22 mouse cellular contexts compared by ENCODE assay signal in the genomic region with DNA sequence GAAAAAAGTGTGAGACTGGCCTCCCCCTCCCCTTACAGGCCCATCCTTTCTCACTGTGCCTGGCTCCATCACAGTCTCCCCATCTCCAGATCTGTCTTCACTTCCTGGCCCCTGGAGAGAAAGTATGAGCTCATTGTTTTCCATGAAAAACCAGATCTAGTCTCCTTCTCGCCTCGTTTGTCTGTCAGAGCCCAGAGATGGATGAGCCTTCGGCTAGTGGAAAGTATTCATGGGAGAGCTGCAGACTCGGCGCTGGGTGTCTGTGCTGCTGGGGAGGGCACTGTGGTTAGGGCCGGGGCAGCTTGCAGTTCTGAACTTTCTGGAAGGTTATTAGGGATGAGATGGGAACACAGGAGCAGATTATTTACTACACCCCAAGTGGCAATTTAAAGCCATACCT.
DNase-seq lines count a peak whose midpoint lies in the region; ATAC-seq lines count a peak whose summit lies in the region.
"Had no signal": no experiment of that assay in that cellular context is flagged by ENCODE, and none has a peak within 500 bp of the region (broad histone marks: within the 10 kb centered on the region; RNA-seq: fewer than 3 reads in every experiment).

No protein-coding gene starts in this region.

- H3K4me1 ChIP-seq in hindbrain, embryonic 13.5 days (replicated peaks) = peaks cover 42% of the 10 kb centered on the region
- H3K4me1 ChIP-seq in neural tube, embryonic 12.5 days = peaks cover 10% of the 10 kb centered on the region
- H3K4me1 ChIP-seq: forebrain, embryonic 10.5 days; heart, embryonic 13.5 days; intestine, embryonic 15.5 days; limb, embryonic 10.5 days; megakaryocyte, embryonic 14.5 days had no signal

- ATAC-seq in hindbrain, embryonic 13.5 days (ENCODE audit: low FRiP score) = peak; percentile 30; the same call in 1 of the 2 replicates
- peak; percentile 53; the same call in 1 of the 2 replicates for ATAC-seq in neural tube, embryonic 12.5 days (ENCODE audit: low FRiP score, low read depth)
- no peak for ATAC-seq in monocyte, adult 5-6 weeks (replicated peaks; ENCODE audit: insufficient number of reproducible peaks, low FRiP score, low TSS enrichment, poor library complexity, severe bottlenecking)
- ATAC-seq: intestine, embryonic 15.5 days; liver, postnatal 0 days; midbrain, embryonic 16.5 days had no signal

- no peak overlapping the region for H3K9ac ChIP-seq in hindbrain, embryonic 13.5 days
- no peak overlapping the region for H3K9ac ChIP-seq in neural tube, embryonic 12.5 days
- H3K9ac ChIP-seq: heart, embryonic 13.5 days; intestine, embryonic 15.5 days; liver, postnatal 0 days had no signal

- H3K36me3 ChIP-seq in hindbrain, embryonic 13.5 days = no peaks in the 10 kb centered on the region
- H3K36me3 ChIP-seq in neural tube, embryonic 12.5 days = no peaks in the 10 kb centered on the region
- H3K36me3 ChIP-seq: forebrain, embryonic 10.5 days; heart, embryonic 13.5 days; intestine, embryonic 15.5 days; limb, embryonic 10.5 days had no signal

- no peaks in the 10 kb centered on the region for H3K9me3 ChIP-seq in hindbrain, embryonic 13.5 days
- no peaks in the 10 kb centered on the region for H3K9me3 ChIP-seq in neural tube, embryonic 12.5 days
- H3K9me3 ChIP-seq: heart, embryonic 13.5 days; intestine, embryonic 15.5 days; limb, embryonic 10.5 days had no signal

- no peaks in the 10 kb centered on the region for H3K27me3 ChIP-seq in hindbrain, embryonic 13.5 days
- H3K27me3 ChIP-seq in neural tube, embryonic 12.5 days (replicated peaks) = no peaks in the 10 kb centered on the region
- H3K27me3 ChIP-seq: heart, embryonic 13.5 days; intestine, embryonic 15.5 days; megakaryocyte, embryonic 14.5 days had no signal

- H3K4me2 ChIP-seq in hindbrain, embryonic 13.5 days = peak overlapping the region; percentile 23; the same call in 1 of the 2 replicates
- H3K4me2 ChIP-seq in neural tube, embryonic 12.5 days (replicated peaks) = no peak overlapping the region
- H3K4me2 ChIP-seq: heart, embryonic 13.5 days; intestine, embryonic 15.5 days had no signal

- intact Hi-C loops in heart, postnatal 36 days (cut with DNase I) = no loop called here

- 26% methylated on average over 6 of the region's 6 CpGs for WGBS in hindbrain, embryonic 13.5 days
- WGBS in neural tube, embryonic 12.5 days = 28% methylated on average over 6 of the region's 6 CpGs

- H3K4me3 ChIP-seq in hindbrain, embryonic 13.5 days = no peak overlapping the region
- no peak overlapping the region for H3K4me3 ChIP-seq in neural tube, embryonic 12.5 days
- H3K4me3 ChIP-seq: forebrain, embryonic 10.5 days; heart, embryonic 13.5 days; intestine, embryonic 15.5 days; limb, embryonic 10.5 days; megakaryocyte, embryonic 14.5 days had no signal

- peak; percentile 63 for DNase-seq in heart, adult 11 months
- no peak for DNase-seq in heart, postnatal 36 days
- DNase-seq in NIH3T3 (ENCODE audit: low read depth) = peak; percentile 18
- no peak for DNase-seq in thymus, postnatal 25 days
- no peak for DNase-seq in adrenal gland, adult 2 months
- DNase-seq: cerebellum, adult 9-10 months; heart, adult 18-20 months; kidney, adult 9 months; kidney, postnatal 4 days; layer of hippocampus, adult 9-11 months; liver, postnatal 0 days; right cerebral cortex, adult 18-20 months; thymus, postnatal 36 days had no signal

- H3K27ac ChIP-seq in hindbrain, embryonic 13.5 days = peak overlapping the region; percentile 64
- H3K27ac ChIP-seq in neural tube, embryonic 12.5 days = 0 out of 2 replicates have a peak overlapping the region, but pooled peaks have one; percentile 2
- H3K27ac ChIP-seq: forebrain, embryonic 10.5 days; heart, embryonic 13.5 days; intestine, embryonic 15.5 days; limb, embryonic 10.5 days had no signal

Comparison
In these comparisons a context has a peak if more than half of its experiments do, and no peak if none do; other contexts are left out.
1. DNase-seq: peak in heart, adult 11 months (single experiment) and NIH3T3 (single experiment); none in heart, postnatal 36 days (0 of 2), thymus, postnatal 25 days (single experiment) and adrenal gland, adult 2 months (single experiment).